Mouse (Mus musculus) embryonic facial prominence, embryonic 11.5 days (tissue): ENCODE measurements around the gene Zc3h12d. TPM values are rescaled to one million over a fixed set of nuclear protein-coding genes. Genes with fewer than 3 reads are reported as not detected.

Experiments used
- ATAC-seq: fragments of 200-750 bp; cut with Nextera tagmentation; replicated peaks from 2 replicates; pipeline ENCODE4 v1.8.0; 2017; ENCODE audit warnings: low read depth; ENCODE audit not compliant: insufficient number of reproducible peaks, low FRiP score, low TSS enrichment
- DNase-seq: peaks from one replicate; pipeline ENCODE4 v3.0.0-alpha.2; 2015; ENCODE audit warnings: low spot score
- H3K27ac ChIP-seq: fragments of 300-500 bp; sonication (generic); replicated peaks from 2 replicates; pipeline ENCODE4 v1.5.1; 2014; ENCODE audit warnings: mild to moderate bottlenecking, low read depth, low read length, control low read depth
- H3K27me3 ChIP-seq: fragments of 300-500 bp; sonication (generic); 2 replicates; pipeline ENCODE4 v1.6.1; 2014; ENCODE audit warnings: mild to moderate bottlenecking, low read length, moderate library complexity, mixed read lengths; ENCODE audit not compliant: control insufficient read depth, insufficient read depth
- H3K36me3 ChIP-seq: fragments of 300-500 bp; sonication (generic); replicated peaks from 2 replicates; pipeline ENCODE4 v1.6.1; 2014; ENCODE audit warnings: low read depth, mild to moderate bottlenecking, low read length, moderate library complexity, mixed read lengths; ENCODE audit not compliant: control insufficient read depth, insufficient read depth
- H3K4me1 ChIP-seq: fragments of 300-500 bp; sonication (generic); 2 replicates; pipeline ENCODE4 v1.6.1; 2014; ENCODE audit warnings: low read length, mixed read lengths; ENCODE audit not compliant: control insufficient read depth, insufficient read depth
- H3K4me2 ChIP-seq: fragments of 300-500 bp; sonication (generic); 2 replicates; pipeline ENCODE4 v1.6.1; 2014; ENCODE audit warnings: low read depth, mild to moderate bottlenecking, control low read depth, low read length, moderate library complexity
- H3K4me3 ChIP-seq: fragments of 300-500 bp; sonication (generic); 2 replicates; pipeline ENCODE4 v1.5.1; 2014; ENCODE audit warnings: low read depth, low read length, control low read depth
- H3K9ac ChIP-seq: fragments of 300-500 bp; sonication (generic); replicated peaks from 2 replicates; pipeline ENCODE4 v1.6.1; 2014; ENCODE audit warnings: mild to moderate bottlenecking, control low read depth, low read length
- H3K9me3 ChIP-seq: fragments of 300-500 bp; sonication (generic); replicated peaks from 2 replicates; pipeline ENCODE4 v1.6.1; 2016; ENCODE audit warnings: mild to moderate bottlenecking, low read length, inconsistent platforms, mixed read lengths; ENCODE audit not compliant: control insufficient read depth
- WGBS: fragments of 180-500 bp; shearing (Covaris S2); extraction: QIAGEN DNeasy Blood & Tissue Kit; methylation state at CpG from one replicate; pipeline ENCODE4 v1.1.7; 2014; 5-methylcytosine and 5-hydroxymethylcytosine counted together
- polyA plus RNA-seq: library from polyadenylated mRNA; unstranded; fragments of >200 nt; fragmentation: Nextera tagmentation; extraction: Ambion mirVana; gene quantifications from 2 replicates; pipeline ENCODE4 v1.2.1, GENCODE M21; 2014

The Zc3h12d gene
- 0.07 and 0.08 TPM in 2 replicates for polyA plus RNA-seq

GRCm38 (mm10) chr10:7832171-7832676, at the start of gene Zc3h12d:
Gene Zc3h12d, plus strand, starts transcription at chr10:7832470.
- H3K4me2 ChIP-seq, result peak within 1 kb of the TSS; percentile 7
- no peaks in the 10 kb centered on the region for H3K4me1 ChIP-seq
- no peak within 1 kb of the TSS for H3K27ac ChIP-seq
- 0 out of 2 replicates have a peak within 1 kb of the TSS, but pooled peaks have one; percentile 11 for H3K9ac ChIP-seq
- 0 out of 2 replicates have a peak within 1 kb of the TSS, but pooled peaks have one; percentile 0 for H3K4me3 ChIP-seq
- ATAC-seq (0 out of 2 replicates have a peak, but pooled peaks have one; percentile 59), DNase-seq (peak; percentile 35)
- H3K36me3 ChIP-seq, result no peaks in the 10 kb centered on the region
- no peaks in the 10 kb centered on the region for H3K9me3 ChIP-seq
- no peaks in the 10 kb centered on the region for H3K27me3 ChIP-seq
- WGBS, result 4% methylated on average over 15 of the region's 15 CpGs

GRCm38 (mm10) chr10:7787319-7787718, 45.0 kb upstream of the Zc3h12d start:
- no peaks in the 10 kb centered on the region for H3K27me3 ChIP-seq
- H3K4me3 ChIP-seq, result no peak overlapping the region
- DNase-seq (no peak), ATAC-seq (no peak)
- 61% methylated on average over 2 of the region's 2 CpGs for WGBS
- no peaks in the 10 kb centered on the region for H3K9me3 ChIP-seq
- no peaks in the 10 kb centered on the region for H3K4me1 ChIP-seq
- H3K27ac ChIP-seq, result no peak overlapping the region
- no peak overlapping the region for H3K4me2 ChIP-seq
- no peak overlapping the region for H3K9ac ChIP-seq
- peaks cover 3% of the 10 kb centered on the region; the same call in 1 of the 2 replicates for H3K36me3 ChIP-seq

DNA sequence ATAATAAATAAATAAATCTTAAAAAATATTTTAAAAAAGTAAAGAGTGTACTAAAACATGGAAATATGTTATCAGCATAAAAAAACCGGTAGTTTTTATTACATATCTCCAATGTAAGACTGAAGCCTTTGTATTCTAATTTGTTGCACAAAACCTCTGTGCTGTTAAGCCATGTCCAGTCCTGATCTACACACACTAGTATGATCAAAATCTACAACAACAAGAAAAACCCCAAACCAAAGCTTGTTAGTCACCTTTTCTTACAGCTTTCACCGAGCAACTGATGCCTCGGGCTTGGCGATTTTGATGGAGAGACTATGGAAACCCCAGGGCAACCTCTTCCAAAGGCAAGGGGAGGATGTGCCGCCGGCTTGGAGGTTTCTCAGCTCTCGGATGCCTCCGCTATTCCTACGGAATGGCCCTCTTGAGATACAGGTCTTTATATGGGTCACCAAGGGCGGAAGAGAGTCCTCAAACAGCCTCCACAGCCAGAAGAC, 40.0 kb upstream of the Zc3h12d start:
- no peak overlapping the region for H3K27ac ChIP-seq
- H3K4me1 ChIP-seq, result no peaks in the 10 kb centered on the region
- ATAC-seq (peak; percentile 78; the same call in 1 of the 2 replicates), DNase-seq (no peak)
- H3K9me3 ChIP-seq, result no peaks in the 10 kb centered on the region
- no peaks in the 10 kb centered on the region for H3K27me3 ChIP-seq
- H3K9ac ChIP-seq, result peak overlapping the region; percentile 91
- peaks cover 5% of the 10 kb centered on the region for H3K36me3 ChIP-seq
- WGBS, result 0% methylated on average over 10 of the region's 10 CpGs
- H3K4me2 ChIP-seq, result peak overlapping the region; percentile 26; the same call in 1 of the 2 replicates
- H3K4me3 ChIP-seq, result peak overlapping the region; percentile 77

DNA sequence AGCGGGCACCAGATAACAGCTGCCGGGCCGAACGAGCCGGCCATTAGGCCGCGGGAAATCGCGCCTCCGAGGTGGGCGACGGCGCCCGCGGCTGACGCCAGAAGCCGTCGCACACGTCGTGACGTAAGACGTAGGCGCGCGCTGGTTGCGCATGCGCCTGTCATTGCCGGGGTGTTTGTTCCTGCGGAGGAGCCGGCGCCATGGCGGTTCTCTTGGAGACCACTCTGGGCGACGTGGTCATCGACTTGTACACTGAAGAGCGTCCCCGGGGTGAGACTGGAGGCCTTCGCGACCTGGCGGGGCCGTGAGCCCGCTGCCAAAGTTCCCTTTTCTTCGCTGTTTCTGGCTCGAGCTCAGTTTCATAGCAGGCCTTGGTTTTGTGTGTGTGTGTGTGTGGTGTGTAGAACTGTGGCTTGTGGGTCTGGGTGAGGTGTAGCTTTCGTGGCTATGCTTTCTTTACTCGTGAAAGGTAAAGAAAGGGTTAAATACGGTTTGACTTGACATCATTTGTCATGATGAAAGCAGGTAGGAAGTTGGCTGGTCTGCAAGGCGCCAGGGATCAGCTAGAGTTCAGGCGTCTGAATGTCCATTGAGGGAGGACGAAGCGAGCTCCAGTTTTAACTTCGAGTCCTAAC, 39.4 kb upstream of the Zc3h12d start, which contains the start of the genes Ginm1 and Ppil4:
TSS of gene Ginm1 (minus strand) at position 74 of the 635 bp plus-strand sequence.
TSS of gene Ppil4 (plus strand) at position 141 of the 635 bp plus-strand sequence.
- H3K9me3 ChIP-seq, result no peaks in the 10 kb centered on the region
- peak within 1 kb of the TSS; percentile 77 for H3K4me3 ChIP-seq
- H3K4me2 ChIP-seq, result peak within 1 kb of the TSS; percentile 70
- no peaks in the 10 kb centered on the region for H3K4me1 ChIP-seq
- H3K36me3 ChIP-seq, result peaks cover 5% of the 10 kb centered on the region
- peak within 1 kb of the TSS; percentile 91 for H3K9ac ChIP-seq
- H3K27me3 ChIP-seq, result no peaks in the 10 kb centered on the region
- no peak within 1 kb of the TSS for H3K27ac ChIP-seq
- under 1% methylated on average over 51 of the region's 52 CpGs for WGBS
- ATAC-seq (peak; percentile 86), DNase-seq (peak; percentile 96)

DNA sequence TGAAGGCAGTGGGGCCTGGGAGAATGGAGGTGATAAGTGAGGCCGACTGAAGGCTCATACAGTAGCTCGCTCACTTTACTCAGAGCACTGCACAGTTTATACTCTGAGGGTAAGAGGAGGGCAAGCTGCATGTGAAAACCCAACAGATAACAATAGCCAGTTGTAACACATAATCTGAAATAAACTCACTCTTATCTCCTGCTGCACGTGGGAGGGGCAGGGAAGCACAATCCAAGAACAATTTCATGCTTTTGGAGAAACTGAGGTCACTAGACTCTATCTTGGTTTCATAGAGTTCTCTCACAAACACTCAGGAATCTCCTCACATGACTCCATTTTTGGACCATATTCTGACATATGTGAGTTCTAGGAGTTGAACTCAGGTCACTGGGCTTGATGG, 31.0 kb upstream of the Zc3h12d start:
- Histone ChIP-seq H3K36me3 (peaks cover 2% of the 10 kb centered on the region), H3K9me3 (no peaks in the 10 kb centered on the region), H3K4me2 (no peak overlapping the region), H3K9ac (no peak overlapping the region), H3K27ac (no peak overlapping the region), H3K27me3 (no peaks in the 10 kb centered on the region), H3K4me3 (no peak overlapping the region), H3K4me1 (no peaks in the 10 kb centered on the region)
- ATAC-seq, result no peak
- WGBS, result 89% methylated on average over 3 of the region's 3 CpGs
- no peak for DNase-seq

DNA sequence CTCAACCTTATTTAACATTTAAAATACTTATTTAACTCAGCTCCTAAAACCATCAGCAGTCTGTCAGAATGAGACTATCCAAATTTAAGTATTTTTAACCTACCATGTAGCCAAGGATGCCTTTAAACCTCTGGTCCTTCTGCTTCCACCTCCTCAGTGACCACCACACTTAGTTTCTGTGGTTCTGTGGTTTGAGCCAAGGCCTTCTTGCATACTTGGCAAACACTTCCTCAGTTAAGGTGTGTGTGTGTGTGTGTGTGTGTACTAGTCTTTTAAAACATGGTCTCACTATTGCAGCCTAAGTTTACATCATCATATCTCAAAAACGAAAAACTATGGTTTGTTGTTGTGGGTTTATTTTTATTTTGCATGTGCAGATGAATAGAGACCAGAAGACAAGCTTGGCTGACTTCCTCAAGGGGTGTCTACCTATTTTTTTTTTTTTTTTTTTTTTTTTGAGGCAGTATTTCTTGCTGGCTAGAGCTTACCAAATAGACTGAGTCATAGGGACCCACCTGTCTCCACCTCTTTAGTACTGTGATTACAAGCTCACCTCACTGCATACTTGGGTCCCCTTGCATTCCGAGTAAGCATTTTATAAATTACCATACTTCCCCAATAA, 29.6 kb upstream of the Zc3h12d start:
- DNase-seq, result no peak

DNA sequence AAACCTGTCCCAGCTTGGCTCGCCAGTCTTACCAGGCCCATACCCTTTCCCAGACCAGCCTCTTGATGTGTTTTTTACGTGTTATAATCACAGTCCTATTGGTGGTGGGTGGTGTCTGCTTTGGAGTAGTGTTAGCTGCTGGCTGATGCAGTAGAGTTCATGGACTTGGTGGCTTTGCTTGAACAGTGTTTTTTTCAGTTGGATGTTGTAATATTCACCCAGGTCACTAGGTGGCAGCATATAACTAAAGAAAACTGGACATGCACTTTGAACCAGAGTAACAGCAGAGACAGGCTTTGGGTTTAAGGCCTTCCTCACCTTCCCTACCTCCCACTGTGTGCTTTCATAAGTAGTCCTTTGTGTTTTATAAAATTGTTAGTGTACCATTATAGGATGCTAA, 22.3 kb upstream of the Zc3h12d start:
- DNase-seq (peak; percentile 79), ATAC-seq (no peak)
- no peak overlapping the region for H3K27ac ChIP-seq
- no peaks in the 10 kb centered on the region for H3K9me3 ChIP-seq
- H3K27me3 ChIP-seq, result no peaks in the 10 kb centered on the region
- H3K9ac ChIP-seq, result no peak overlapping the region
- H3K4me3 ChIP-seq, result no peak overlapping the region
- H3K4me1 ChIP-seq, result no peaks in the 10 kb centered on the region
- WGBS, result 48% methylated on average over 2 of the region's 2 CpGs
- H3K36me3 ChIP-seq, result no peaks in the 10 kb centered on the region; the same call in 1 of the 2 replicates
- H3K4me2 ChIP-seq, result no peak overlapping the region

More for the DNA sequence above, 29.6 kb upstream of the Zc3h12d start:
- no peaks in the 10 kb centered on the region; the same call in none of the 2 replicates for H3K36me3 ChIP-seq
- no peak overlapping the region for H3K4me2 ChIP-seq
- no peak for ATAC-seq
- H3K9me3 ChIP-seq, result no peaks in the 10 kb centered on the region
- H3K27me3 ChIP-seq, result no peaks in the 10 kb centered on the region
- H3K4me1 ChIP-seq, result no peaks in the 10 kb centered on the region
- H3K9ac ChIP-seq, result no peak overlapping the region
- no peak overlapping the region for H3K27ac ChIP-seq
- no peak overlapping the region for H3K4me3 ChIP-seq
- 87% methylated on average over 2 of the region's 2 CpGs for WGBS
